Mouse (Mus musculus): Measurements from ENCODE around the gene Adgrl4. TPM values are rescaled to one million over a fixed set of nuclear protein-coding genes. Genes with fewer than 3 reads are reported as not detected.
A peak's percentile ranks its signal among the peaks of the same experiment; 100 is the strongest.

The Adgrl4 gene
- polyA plus RNA-seq, 1 experiment from 2014 or later = 4.2 TPM

- H3K27ac ChIP-seq (replicated peaks) = no peak overlapping the region
- no peak overlapping the region for H3K4me3 ChIP-seq (ENCODE audit: low read depth, low read length)
- ATAC-seq (ENCODE audit: low FRiP score, low TSS enrichment) (peak; percentile 61; the same call in 1 of the 2 replicates), DNase-seq (ENCODE audit: low spot score) (no peak)
- H3K36me3 ChIP-seq (ENCODE audit: control insufficient read depth, insufficient read depth, low read length) = no peaks in the 10 kb centered on the region
- no peaks in the 10 kb centered on the region for H3K9me3 ChIP-seq (ENCODE audit: control insufficient read depth, low read length)
- H3K4me2 ChIP-seq (replicated peaks; ENCODE audit: low read depth) = no peak overlapping the region
- no peak overlapping the region for H3K9ac ChIP-seq (ENCODE audit: low read length)
- TF ChIP-seq CTCF (IDR thresholded peaks at IDR 0.05; ENCODE audit: low read depth) (peak; percentile 38; the same call in 1 of the 2 replicates), EP300 (optimal IDR thresholded peaks at IDR 0.05) (no peak)
- H3K27me3 ChIP-seq (ENCODE audit: control insufficient read depth, insufficient read depth, low read length) = no peaks in the 10 kb centered on the region
- 38% methylated on average over 2 of the region's 2 CpGs for WGBS
- no peaks in the 10 kb centered on the region for H3K4me1 ChIP-seq (replicated peaks; ENCODE audit: control insufficient read depth, insufficient read depth)
Observed at GRCm38 (mm10) chr3:151445936-151446335, 8.2 kb downstream of the Adgrl4 start.

GRCm38 (mm10) chr3:151454985-151455701 lies 17.5 kb downstream of the Adgrl4 start:
- Histone ChIP-seq H3K27ac (replicated peaks) (no peak overlapping the region), H3K27me3 (ENCODE audit: control insufficient read depth, insufficient read depth, low read length) (no peaks in the 10 kb centered on the region), H3K4me3 (ENCODE audit: low read depth, low read length) (no peak overlapping the region), H3K36me3 (ENCODE audit: control insufficient read depth, insufficient read depth, low read length) (no peaks in the 10 kb centered on the region), H3K4me2 (replicated peaks; ENCODE audit: low read depth) (no peak overlapping the region), H3K4me1 (replicated peaks; ENCODE audit: control insufficient read depth, insufficient read depth) (no peaks in the 10 kb centered on the region), H3K9ac (ENCODE audit: low read length) (no peak overlapping the region), H3K9me3 (ENCODE audit: control insufficient read depth, low read length) (no peaks in the 10 kb centered on the region)
- ATAC-seq (ENCODE audit: low FRiP score, low TSS enrichment) (no peak), DNase-seq (ENCODE audit: low spot score) (no peak)
- WGBS = 61% methylated on average over 6 of the region's 6 CpGs
- TF ChIP-seq EP300 (optimal IDR thresholded peaks at IDR 0.05) (no peak), CTCF (IDR thresholded peaks at IDR 0.05; ENCODE audit: low read depth) (no peak)

- Histone ChIP-seq H3K9me3 (ENCODE audit: control insufficient read depth, low read length) (no peaks in the 10 kb centered on the region), H3K27me3 (ENCODE audit: control insufficient read depth, insufficient read depth, low read length) (no peaks in the 10 kb centered on the region), H3K4me2 (replicated peaks; ENCODE audit: low read depth) (no peak overlapping the region), H3K4me1 (replicated peaks; ENCODE audit: control insufficient read depth, insufficient read depth) (no peaks in the 10 kb centered on the region), H3K9ac (ENCODE audit: low read length) (no peak overlapping the region), H3K36me3 (ENCODE audit: control insufficient read depth, insufficient read depth, low read length) (no peaks in the 10 kb centered on the region), H3K4me3 (ENCODE audit: low read depth, low read length) (no peak overlapping the region), H3K27ac (replicated peaks) (no peak overlapping the region)
- DNase-seq (ENCODE audit: low spot score) = no peak
- TF ChIP-seq EP300 (optimal IDR thresholded peaks at IDR 0.05) = no peak
- no peak for TF ChIP-seq CTCF (IDR thresholded peaks at IDR 0.05; ENCODE audit: low read depth)
- WGBS = 38% methylated on average over 3 of the region's 3 CpGs
- no peak for ATAC-seq (ENCODE audit: low FRiP score, low TSS enrichment)
Observed at GRCm38 (mm10) chr3:151459430-151460190, 21.9 kb downstream of the Adgrl4 start.

- no peak for TF ChIP-seq EP300 (optimal IDR thresholded peaks at IDR 0.05)
- no peak for TF ChIP-seq CTCF (IDR thresholded peaks at IDR 0.05; ENCODE audit: low read depth)
- H3K27ac ChIP-seq (replicated peaks) = no peak overlapping the region
- ATAC-seq (ENCODE audit: low FRiP score, low TSS enrichment) (no peak), DNase-seq (ENCODE audit: low spot score) (no peak)
- H3K9me3 ChIP-seq (ENCODE audit: control insufficient read depth, low read length) = no peaks in the 10 kb centered on the region
- no peak overlapping the region for H3K9ac ChIP-seq (ENCODE audit: low read length)
- no peaks in the 10 kb centered on the region for H3K36me3 ChIP-seq (ENCODE audit: control insufficient read depth, insufficient read depth, low read length)
- H3K27me3 ChIP-seq (ENCODE audit: control insufficient read depth, insufficient read depth, low read length) = no peaks in the 10 kb centered on the region
- H3K4me2 ChIP-seq (replicated peaks; ENCODE audit: low read depth) = no peak overlapping the region
- WGBS = 52% methylated on average over 4 of the region's 4 CpGs
- H3K4me1 ChIP-seq (replicated peaks; ENCODE audit: control insufficient read depth, insufficient read depth) = no peaks in the 10 kb centered on the region
- no peak overlapping the region for H3K4me3 ChIP-seq (ENCODE audit: low read depth, low read length)
Observed at GRCm38 (mm10) chr3:151465215-151465614, 27.5 kb downstream of the Adgrl4 start.

GRCm38 (mm10) chr3:151488853-151489252 lies 51.2 kb downstream of the Adgrl4 start:
- Histone ChIP-seq H3K9me3 (ENCODE audit: control insufficient read depth, low read length) (no peaks in the 10 kb centered on the region), H3K27ac (replicated peaks) (no peak overlapping the region), H3K27me3 (ENCODE audit: control insufficient read depth, insufficient read depth, low read length) (no peaks in the 10 kb centered on the region), H3K4me1 (replicated peaks; ENCODE audit: control insufficient read depth, insufficient read depth) (no peaks in the 10 kb centered on the region), H3K4me3 (ENCODE audit: low read depth, low read length) (no peak overlapping the region), H3K36me3 (ENCODE audit: control insufficient read depth, insufficient read depth, low read length) (no peaks in the 10 kb centered on the region), H3K4me2 (replicated peaks; ENCODE audit: low read depth) (no peak overlapping the region), H3K9ac (ENCODE audit: low read length) (no peak overlapping the region)
- DNase-seq (ENCODE audit: low spot score) (no peak), ATAC-seq (ENCODE audit: low FRiP score, low TSS enrichment) (no peak)
- WGBS = 89% methylated on average over 4 of the region's 4 CpGs
- no peak for TF ChIP-seq EP300 (optimal IDR thresholded peaks at IDR 0.05)
- no peak for TF ChIP-seq CTCF (IDR thresholded peaks at IDR 0.05; ENCODE audit: low read depth)

GRCm38 (mm10) chr3:151505606-151506005 lies 67.9 kb downstream of the Adgrl4 start:
- 83% methylated on average over 3 of the region's 3 CpGs for WGBS
- Histone ChIP-seq H3K27ac (replicated peaks) (no peak overlapping the region), H3K4me3 (ENCODE audit: low read depth, low read length) (no peak overlapping the region), H3K36me3 (ENCODE audit: control insufficient read depth, insufficient read depth, low read length) (no peaks in the 10 kb centered on the region), H3K27me3 (ENCODE audit: control insufficient read depth, insufficient read depth, low read length) (no peaks in the 10 kb centered on the region), H3K4me2 (replicated peaks; ENCODE audit: low read depth) (no peak overlapping the region), H3K9ac (ENCODE audit: low read length) (no peak overlapping the region), H3K9me3 (ENCODE audit: control insufficient read depth, low read length) (no peaks in the 10 kb centered on the region), H3K4me1 (replicated peaks; ENCODE audit: control insufficient read depth, insufficient read depth) (no peaks in the 10 kb centered on the region)
- no peak for ATAC-seq (ENCODE audit: low FRiP score, low TSS enrichment)
- DNase-seq (ENCODE audit: low spot score) = no peak
- TF ChIP-seq CTCF (IDR thresholded peaks at IDR 0.05; ENCODE audit: low read depth) (no peak), EP300 (optimal IDR thresholded peaks at IDR 0.05) (no peak)
